Mouse (Mus musculus) forebrain, postnatal 0 days (tissue): ENCODE results near the gene Ccdc180. TPM values are rescaled to one million over a fixed set of nuclear protein-coding genes. Genes with fewer than 3 reads are reported as not detected.

ENCODE experiments used
- ATAC-seq: fragments of 200-750 bp; cut with Nextera tagmentation; 2 replicates; pipeline ENCODE4 v1.8.0; 2017; ENCODE audit warnings: mild to moderate bottlenecking, moderate library complexity
- DNase-seq: peaks from one replicate; pipeline ENCODE4 v3.0.0-alpha.2; 2015
- H3K27ac ChIP-seq: fragments of 300-500 bp; sonication (generic); 2 replicates; pipeline ENCODE4 v1.5.1; 2014; ENCODE audit warnings: low read depth, mild to moderate bottlenecking, antibody characterized with exemption, low read length, moderate library complexity, mixed read lengths
- H3K27me3 ChIP-seq: fragments of 300-500 bp; sonication (generic); 2 replicates; pipeline ENCODE4 v1.6.1; 2014; ENCODE audit warnings: mild to moderate bottlenecking, low read length, mixed read lengths; ENCODE audit not compliant: insufficient read depth
- H3K36me3 ChIP-seq: fragments of 300-500 bp; sonication (generic); 2 replicates; pipeline ENCODE4 v1.6.1; 2014; ENCODE audit warnings: mild to moderate bottlenecking, moderate library complexity; ENCODE audit not compliant: insufficient read depth
- H3K4me1 ChIP-seq: fragments of 300-500 bp; sonication (generic); 2 replicates; pipeline ENCODE4 v1.6.1; 2014; ENCODE audit warnings: antibody characterized with exemption; ENCODE audit not compliant: insufficient read depth
- H3K4me2 ChIP-seq: fragments of 300-500 bp; sonication (generic); 2 replicates; pipeline ENCODE4 v1.6.1; 2014; ENCODE audit warnings: low read depth, mild to moderate bottlenecking, moderate library complexity
- H3K4me3 ChIP-seq: fragments of 300-500 bp; sonication (generic); 2 replicates; pipeline ENCODE4 v1.5.1; 2014; ENCODE audit warnings: low read depth, low read length, mixed read lengths
- H3K9ac ChIP-seq: fragments of 300-500 bp; sonication (generic); 2 replicates; pipeline ENCODE4 v1.6.1; 2014; ENCODE audit warnings: mild to moderate bottlenecking
- H3K9me3 ChIP-seq: fragments of 300-500 bp; sonication (generic); 2 replicates; pipeline ENCODE4 v1.6.1; 2016; ENCODE audit warnings: low read length
- CTCF ChIP-seq: sonication (generic); IDR thresholded peaks from 2 replicates; pipeline ENCODE4 v1.5.1; 2016; ENCODE audit warnings: antibody characterized with exemption, control low read depth, low read depth
- WGBS: fragments of 180-500 bp; shearing (Covaris S2); extraction: QIAGEN DNeasy Blood & Tissue Kit; methylation state at CpG from one replicate; pipeline ENCODE4 v1.1.7; 2014; 5-methylcytosine and 5-hydroxymethylcytosine counted together
- polyA plus RNA-seq: library from polyadenylated mRNA; unstranded; fragments of >200 nt; fragmentation: Nextera tagmentation; extraction: Ambion mirVana; gene quantifications from 2 replicates; pipeline ENCODE4 v1.2.1, GENCODE M21; 2015
- total RNA-seq: library from RNA; depleted of rRNA; stranded (reverse); fragments of >200 nt; gene quantifications from 2 replicates; pipeline ENCODE4 v1.2.3, GENCODE M21; 2014

Ccdc180 gene
- total and polyA plus RNA-seq, 2 experiments from 2014 or later: 0.51 to 0.76 TPM

DNA sequence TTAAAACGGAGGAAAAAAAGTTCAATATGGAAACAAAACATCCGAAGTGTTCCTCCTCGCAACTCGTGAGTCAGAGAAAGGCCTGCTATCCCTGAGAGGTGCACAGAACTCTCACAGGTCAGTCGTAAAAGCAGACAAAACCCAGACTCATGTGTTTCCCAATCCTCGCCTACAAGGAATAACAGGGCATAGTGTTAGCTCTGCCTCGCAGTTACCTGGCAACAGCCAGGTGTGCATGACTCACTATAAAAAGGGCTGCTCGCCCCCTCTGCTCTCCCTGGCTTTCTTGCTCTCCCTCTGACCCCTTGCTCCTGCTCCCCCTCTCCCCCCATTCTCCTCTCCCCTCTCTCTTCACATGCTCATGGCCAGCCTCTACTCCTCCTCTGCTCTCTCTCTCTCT lies 57.6 kb downstream of the Ccdc180 start:
- DNase-seq (no peak), ATAC-seq (no peak; the same call in 1 of the 2 replicates)
- WGBS: 74% methylated on average over 8 of the region's 8 CpGs
- Histone ChIP-seq H3K9ac (no peak overlapping the region), H3K27ac (no peak overlapping the region), H3K4me1 (no peaks in the 10 kb centered on the region), H3K36me3 (no peaks in the 10 kb centered on the region), H3K9me3 (no peaks in the 10 kb centered on the region), H3K27me3 (no peaks in the 10 kb centered on the region), H3K4me2 (no peak overlapping the region), H3K4me3 (no peak overlapping the region)
- TF ChIP-seq CTCF: no peak

DNA sequence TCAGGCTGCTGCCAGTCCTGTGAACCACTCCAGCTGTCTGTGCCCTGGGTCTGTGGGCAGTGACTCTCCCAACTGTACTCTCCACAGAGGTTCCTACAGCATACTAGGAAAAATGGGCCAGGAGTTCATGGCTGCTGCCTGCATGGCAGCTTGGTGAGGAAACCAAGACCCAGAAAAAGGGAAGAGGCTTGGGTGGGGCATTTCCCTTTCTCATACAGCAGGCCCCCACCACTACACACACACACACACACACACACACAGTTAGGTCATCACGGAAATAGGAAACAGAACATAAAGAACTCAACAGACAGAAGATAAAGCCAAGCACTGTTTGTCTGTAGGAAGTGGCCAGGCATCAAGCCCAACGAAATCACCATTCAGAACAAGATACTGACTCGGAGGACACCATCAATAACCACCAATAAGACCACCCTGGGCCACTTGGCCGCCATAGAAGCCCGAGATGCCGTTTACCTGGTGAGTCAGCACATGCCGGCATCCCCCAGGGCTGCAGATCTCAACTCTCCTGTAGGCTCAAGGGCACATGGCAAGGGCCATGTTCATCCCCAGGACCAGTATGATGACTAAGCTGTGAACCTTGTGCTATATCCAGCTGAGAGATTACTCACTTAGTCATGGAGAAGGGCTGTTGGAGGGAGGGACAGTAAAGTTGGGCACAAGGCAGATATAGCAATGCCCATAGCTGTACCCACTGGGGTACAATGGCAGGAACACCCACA lies 59.2 kb downstream of the Ccdc180 start:
- Histone ChIP-seq H3K4me3 (no peak overlapping the region), H3K36me3 (no peaks in the 10 kb centered on the region), H3K27me3 (no peaks in the 10 kb centered on the region), H3K9ac (no peak overlapping the region), H3K4me1 (no peaks in the 10 kb centered on the region), H3K27ac (no peak overlapping the region), H3K4me2 (no peak overlapping the region), H3K9me3 (no peaks in the 10 kb centered on the region)
- TF ChIP-seq CTCF: no peak
- ATAC-seq: no peak
- DNase-seq: no peak
- 84% methylated on average over 7 of the region's 7 CpGs for WGBS

DNA sequence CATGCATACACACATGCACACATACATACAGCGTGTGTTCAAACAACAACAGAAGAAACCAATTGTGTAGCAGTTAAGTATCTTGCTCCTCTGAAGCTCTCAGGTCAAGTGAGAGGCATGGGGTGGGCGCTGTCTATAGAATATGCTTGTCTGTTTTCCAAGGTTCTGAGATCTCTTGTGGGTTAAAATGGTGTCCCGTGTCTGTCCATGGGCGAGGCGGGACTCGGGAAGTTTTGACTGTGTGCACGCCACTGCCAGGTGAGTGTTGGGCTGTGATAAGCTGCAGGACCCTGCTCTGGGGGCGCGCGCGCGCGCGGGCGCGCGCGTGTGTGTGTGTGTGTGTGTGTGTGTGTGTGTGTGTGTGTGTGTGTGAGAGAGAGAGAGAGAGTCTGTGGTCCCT lies 61.7 kb downstream of the Ccdc180 start:
- no peak for DNase-seq
- H3K4me3 ChIP-seq: no peak overlapping the region
- ATAC-seq: no peak
- no peak overlapping the region for H3K9ac ChIP-seq
- no peaks in the 10 kb centered on the region for H3K4me1 ChIP-seq
- no peak overlapping the region for H3K27ac ChIP-seq
- TF ChIP-seq CTCF: no peak
- H3K27me3 ChIP-seq: no peaks in the 10 kb centered on the region
- WGBS: 94% methylated on average over 18 of the region's 18 CpGs
- H3K4me2 ChIP-seq: no peak overlapping the region
- H3K9me3 ChIP-seq: no peaks in the 10 kb centered on the region
- no peaks in the 10 kb centered on the region for H3K36me3 ChIP-seq

DNA sequence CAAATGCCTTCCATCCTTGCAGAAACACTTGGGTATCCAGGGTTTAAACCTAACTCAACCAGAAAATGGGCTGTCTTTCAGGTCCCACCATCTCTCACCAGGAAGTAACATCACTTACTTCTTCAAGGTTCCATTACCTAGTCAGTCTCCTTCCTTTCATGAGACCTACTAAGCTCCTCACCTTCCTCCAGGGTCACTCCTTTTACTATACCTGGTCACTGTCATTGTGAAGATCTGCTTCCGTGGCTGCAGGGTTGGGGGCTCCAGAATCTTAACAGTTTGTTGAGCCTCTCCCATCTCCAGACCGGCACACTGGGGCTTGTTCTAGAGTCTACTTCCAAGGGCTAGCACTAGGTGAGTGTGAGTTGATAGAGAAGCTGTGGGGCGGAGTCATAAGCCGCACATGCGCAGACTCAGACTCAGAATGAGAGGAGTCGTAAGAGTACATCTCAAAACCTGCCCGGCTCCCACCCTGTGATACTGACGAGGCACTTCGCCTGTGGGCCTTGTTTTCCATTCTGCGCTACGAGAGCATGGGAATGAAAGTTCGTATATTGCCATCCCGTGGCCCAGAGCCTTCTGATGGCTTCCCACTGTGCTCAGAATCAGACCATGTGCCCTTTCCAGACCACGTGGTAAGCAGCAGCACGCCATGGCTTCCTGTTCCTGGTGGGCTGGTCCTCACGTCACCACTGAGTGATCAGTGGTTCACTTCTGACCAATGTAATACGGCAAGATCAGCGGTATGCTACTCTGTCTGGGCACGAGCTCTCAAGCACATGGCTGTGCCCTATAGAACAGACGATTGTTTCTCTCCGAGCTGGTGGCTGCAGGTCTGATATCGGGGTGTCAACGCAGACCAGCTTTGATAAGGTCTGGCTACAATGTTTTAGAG lies 63.2 kb downstream of the Ccdc180 start:
- Histone ChIP-seq H3K27ac (no peak overlapping the region), H3K36me3 (no peaks in the 10 kb centered on the region), H3K4me2 (no peak overlapping the region), H3K9ac (no peak overlapping the region), H3K9me3 (no peaks in the 10 kb centered on the region), H3K4me1 (no peaks in the 10 kb centered on the region), H3K27me3 (no peaks in the 10 kb centered on the region), H3K4me3 (no peak overlapping the region)
- ATAC-seq: no peak
- no peak for DNase-seq
- 94% methylated on average over 23 of the region's 23 CpGs for WGBS
- TF ChIP-seq CTCF: no peak

DNA sequence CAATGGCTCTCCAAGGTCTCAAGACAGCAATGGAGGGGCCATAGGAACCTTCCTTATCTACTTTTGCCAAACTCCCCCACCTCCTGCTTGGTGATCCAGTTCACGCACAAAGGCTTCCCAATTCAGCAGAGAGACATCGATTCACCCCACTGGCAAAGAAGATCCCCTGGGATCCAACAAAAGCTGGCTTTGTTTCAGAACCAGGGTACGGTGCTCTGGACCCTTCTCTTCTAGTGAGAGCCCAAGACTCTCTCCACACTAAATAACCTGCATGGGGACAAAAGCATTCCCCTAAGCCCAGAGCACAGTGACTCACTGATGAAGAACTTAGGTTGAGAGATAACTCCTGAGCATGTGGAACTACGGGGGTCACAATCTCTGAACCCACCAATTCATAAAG lies 65.1 kb downstream of the Ccdc180 start:
- Histone ChIP-seq H3K4me1 (no peaks in the 10 kb centered on the region), H3K36me3 (no peaks in the 10 kb centered on the region), H3K27me3 (no peaks in the 10 kb centered on the region), H3K9ac (no peak overlapping the region), H3K4me2 (no peak overlapping the region), H3K27ac (no peak overlapping the region), H3K9me3 (no peaks in the 10 kb centered on the region), H3K4me3 (no peak overlapping the region)
- TF ChIP-seq CTCF: no peak
- ATAC-seq (no peak), DNase-seq (no peak)
- WGBS: 87% methylated on average over 4 of the region's 4 CpGs

DNA sequence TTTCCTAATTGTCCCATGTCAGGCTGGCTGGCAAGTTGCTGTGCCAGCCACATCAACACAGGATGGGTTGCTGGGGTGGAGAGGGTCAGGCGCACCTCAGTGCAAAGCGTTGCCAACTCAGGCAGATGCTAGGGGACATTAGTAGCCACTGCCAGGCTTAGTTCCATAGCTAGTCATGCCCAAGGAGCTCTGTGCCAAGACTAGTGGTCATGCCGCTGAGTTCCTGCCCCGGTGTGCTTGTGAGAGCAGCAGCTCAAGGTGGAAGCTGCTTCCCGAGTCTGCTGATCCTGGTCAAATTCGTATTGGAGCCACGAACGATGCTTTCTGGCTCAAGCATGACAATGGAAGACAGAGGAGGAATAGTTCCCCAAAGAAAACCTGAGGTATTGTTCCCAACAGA lies 66.0 kb downstream of the Ccdc180 start:
- H3K4me3 ChIP-seq: no peak overlapping the region
- no peak overlapping the region for H3K27ac ChIP-seq

DNA sequence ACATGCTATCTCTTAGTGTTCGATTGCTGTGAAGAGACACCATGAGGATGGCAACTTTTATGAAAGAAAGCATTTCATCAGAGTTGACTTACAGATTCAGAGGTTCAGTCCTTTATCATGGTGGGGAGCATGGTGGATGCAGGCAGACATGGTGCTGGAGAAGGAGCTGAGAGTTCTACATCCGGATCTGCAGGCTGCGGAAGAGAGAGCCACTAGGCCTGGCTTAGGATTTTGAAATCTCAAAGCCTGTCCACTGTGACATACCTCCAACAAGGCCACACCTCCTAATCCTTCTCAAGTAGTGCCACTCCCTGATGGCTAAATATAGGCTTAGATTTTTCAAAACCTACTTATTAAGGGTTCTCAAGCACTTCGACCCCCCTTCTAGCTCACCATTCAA lies 66.6 kb downstream of the Ccdc180 start:
- no peak for ATAC-seq
- TF ChIP-seq CTCF: no peak
- H3K4me1 ChIP-seq: no peaks in the 10 kb centered on the region
- no peak overlapping the region for H3K4me2 ChIP-seq
- no peaks in the 10 kb centered on the region for H3K9me3 ChIP-seq
- H3K27ac ChIP-seq: no peak overlapping the region
- H3K4me3 ChIP-seq: no peak overlapping the region
- H3K36me3 ChIP-seq: no peaks in the 10 kb centered on the region
- no peak overlapping the region for H3K9ac ChIP-seq
- DNase-seq: no peak
- H3K27me3 ChIP-seq: no peaks in the 10 kb centered on the region
- WGBS: 97% methylated on average over 4 of the region's 4 CpGs

More for the DNA sequence above, 66.0 kb downstream of the Ccdc180 start:
- DNase-seq (no peak), ATAC-seq (no peak)
- no peaks in the 10 kb centered on the region for H3K4me1 ChIP-seq
- no peaks in the 10 kb centered on the region for H3K27me3 ChIP-seq
- H3K9me3 ChIP-seq: no peaks in the 10 kb centered on the region
- WGBS: 94% methylated on average over 8 of the region's 8 CpGs
- no peak for TF ChIP-seq CTCF
- no peak overlapping the region for H3K9ac ChIP-seq
- H3K4me2 ChIP-seq: no peak overlapping the region
- H3K36me3 ChIP-seq: no peaks in the 10 kb centered on the region
